Mouse (Mus musculus): ENCODE measurements at regions not wholly inside any gene's neighbourhood (a gene's known extent, or its start where the extent isn't known, plus 50 kb on each side); places are given as distances from the start of the nearest gene placed in this dataset.

DNA sequence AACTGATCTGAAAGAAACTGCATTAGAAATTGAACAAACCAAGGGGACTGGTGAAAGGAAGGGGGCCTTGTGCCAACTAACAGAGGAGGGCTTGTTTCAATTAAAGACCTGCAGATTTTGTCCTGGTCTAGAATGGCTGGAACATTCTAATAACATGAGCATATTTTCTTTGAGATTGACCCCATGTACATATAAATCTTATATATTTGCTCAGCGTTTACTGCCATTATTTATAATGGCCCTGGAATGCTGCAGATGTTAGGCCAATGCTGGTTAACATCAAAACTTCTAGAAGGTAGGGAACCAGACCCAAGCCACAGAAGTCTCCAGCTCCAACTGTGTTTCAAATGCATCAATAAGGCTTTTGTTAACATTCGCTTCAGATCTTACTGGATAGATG is 326.4 kb downstream of the Tns1 start:
- no peak for DNase-seq

DNA sequence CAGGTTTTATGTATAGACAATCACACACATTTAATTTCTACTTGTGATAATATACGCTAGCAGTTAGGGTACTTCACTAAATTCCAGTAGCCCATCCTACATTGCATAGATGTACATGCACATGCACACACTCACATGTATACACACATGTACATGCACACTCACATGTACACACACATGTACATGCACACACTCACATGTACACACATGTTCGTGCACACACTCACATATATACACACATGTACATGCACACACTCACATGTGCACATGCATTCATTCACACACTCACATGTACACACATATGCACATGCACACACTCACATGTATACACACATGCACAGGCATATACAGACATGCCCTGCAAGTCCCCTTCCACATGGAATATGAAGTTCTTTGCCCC is 326.8 kb downstream of the Tns1 start:
- DNase-seq = no peak

DNA sequence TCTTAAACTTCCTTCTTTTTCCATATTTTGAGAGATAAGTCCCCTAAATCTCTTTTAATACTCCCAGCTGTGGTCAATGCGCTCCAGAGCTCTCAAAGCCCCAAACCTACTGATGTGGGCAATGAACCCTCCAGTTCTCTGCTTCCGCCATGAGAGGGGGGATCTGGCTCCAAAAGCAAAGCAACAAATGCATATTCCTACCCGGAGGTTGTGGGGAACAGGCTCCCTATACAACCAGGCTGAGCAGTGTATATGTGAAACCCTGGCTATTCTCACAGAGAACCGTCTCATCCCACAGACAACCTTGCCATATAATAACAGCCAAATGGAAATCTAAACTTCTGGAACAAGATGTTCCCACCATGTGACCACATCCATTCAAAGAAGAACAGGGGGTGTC is 330.4 kb downstream of the Tns1 start:
- DNase-seq = no peak

DNA sequence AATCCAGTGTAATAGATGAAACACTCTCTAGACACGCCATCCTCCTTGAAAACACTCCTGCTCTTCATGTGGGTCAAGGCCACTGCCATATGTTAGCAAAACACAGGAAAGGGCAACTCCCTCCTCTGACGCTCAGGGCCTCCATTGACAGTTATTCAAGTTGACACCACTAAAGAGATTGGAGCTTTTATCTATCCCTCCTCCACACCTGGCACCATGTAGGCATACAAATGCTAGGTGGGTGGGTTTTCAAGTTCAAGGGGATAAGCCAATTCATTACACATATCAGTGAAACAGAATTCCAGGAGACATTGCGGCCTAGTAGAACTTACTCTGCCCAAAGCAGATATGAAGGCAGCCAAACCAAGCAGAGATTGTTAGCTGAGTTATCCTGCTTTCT is 331.0 kb downstream of the Tns1 start:
- no peak for DNase-seq

DNA sequence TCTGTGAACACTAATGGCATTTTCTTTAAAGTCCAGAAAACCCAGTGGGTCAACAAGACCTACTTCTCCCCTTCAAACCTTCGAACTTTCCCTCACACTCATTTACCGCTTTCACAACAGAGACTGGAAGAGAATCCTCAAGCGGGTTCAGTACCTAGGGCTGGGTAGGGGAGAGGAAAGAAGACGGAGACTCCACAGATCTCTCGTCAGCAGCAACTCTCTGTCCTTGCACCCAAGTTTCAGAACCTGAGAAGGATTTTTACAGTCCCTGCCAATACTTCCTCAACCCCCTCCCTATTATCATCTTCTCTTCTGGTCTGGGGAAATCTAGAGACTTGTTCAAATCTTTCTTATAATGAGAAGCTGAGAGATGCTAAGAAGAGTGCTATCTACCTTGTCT is 331.9 kb downstream of the Tns1 start:
- no peak for DNase-seq

DNA sequence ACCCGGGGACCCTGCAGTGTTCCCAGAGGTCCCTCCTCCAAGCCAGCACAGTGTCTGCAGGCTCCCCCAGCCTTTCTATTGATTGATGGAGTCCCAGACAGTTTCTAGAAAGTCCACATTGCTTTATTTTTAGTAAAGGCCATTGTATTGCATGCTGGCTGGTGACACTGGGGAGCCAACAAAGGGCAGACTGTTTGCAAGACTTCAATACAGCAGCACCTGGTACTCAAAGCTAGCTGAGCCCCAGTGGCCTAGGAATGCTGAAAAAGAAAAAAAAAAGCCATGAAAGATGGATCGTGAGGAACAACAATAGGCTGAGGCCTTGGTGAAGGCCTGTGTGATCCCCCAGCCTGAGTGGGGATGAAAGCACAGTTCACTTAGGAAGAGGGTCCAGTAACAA is 336.6 kb downstream of the Tns1 start:
- DNase-seq = peak; percentile 30

DNA sequence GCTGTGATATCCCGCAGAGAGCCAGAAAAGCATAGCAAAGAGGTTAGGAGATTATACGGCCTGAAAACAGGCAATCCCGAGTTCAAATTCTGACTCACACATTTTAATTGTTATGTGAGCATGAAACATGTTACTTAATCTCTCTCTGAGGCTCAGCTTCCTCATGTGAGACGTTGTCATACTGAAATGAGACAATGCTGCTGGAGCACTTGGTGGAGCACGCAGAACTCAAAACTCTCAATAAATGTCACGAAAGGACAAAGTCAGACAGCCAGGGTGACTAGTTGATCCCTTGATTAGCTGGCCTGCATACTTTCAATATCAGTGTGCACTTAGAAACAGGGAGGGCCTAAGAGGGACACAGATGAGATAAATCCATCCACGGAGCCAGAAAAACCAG is 337.0 kb downstream of the Tns1 start:
- DNase-seq = no peak

DNA sequence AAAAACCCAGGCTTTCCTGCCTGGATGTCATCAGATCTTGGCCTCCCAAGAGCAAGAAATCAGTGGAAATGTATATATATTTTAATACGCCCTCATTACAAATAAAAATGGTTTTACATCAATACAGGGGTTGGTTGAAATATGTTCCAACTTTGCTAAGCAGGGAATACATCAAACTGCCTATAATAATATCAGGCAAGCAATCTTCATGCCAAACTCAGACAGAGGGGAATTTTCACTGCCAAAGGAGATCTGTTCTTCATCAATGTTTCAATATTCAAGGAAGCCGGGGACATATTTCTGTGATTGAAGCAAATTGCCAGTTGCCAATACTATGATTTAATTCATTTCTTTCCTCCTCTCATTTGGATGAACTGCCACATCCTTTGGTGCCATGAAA is 340.9 kb downstream of the Tns1 start:
- no peak for DNase-seq

DNA sequence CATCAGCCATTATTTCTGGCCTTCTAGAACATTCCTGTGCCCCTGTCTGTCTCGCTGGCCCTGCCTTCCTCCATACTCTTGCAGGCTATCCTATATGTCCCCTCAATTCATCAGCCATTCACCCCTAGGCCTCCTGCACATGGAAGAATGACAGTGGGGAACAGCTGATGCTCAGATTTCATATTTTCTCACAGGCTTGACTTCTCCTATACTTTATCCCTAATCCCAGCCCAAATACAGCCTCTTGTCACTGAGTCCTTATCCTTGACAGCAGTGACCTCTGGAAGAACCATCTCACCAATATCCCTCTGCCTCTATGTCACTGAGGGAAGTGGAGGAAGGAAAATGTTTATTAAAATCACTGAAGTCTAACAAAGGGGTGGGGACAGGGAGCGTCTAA is 341.4 kb downstream of the Tns1 start:
- DNase-seq = no peak

DNA sequence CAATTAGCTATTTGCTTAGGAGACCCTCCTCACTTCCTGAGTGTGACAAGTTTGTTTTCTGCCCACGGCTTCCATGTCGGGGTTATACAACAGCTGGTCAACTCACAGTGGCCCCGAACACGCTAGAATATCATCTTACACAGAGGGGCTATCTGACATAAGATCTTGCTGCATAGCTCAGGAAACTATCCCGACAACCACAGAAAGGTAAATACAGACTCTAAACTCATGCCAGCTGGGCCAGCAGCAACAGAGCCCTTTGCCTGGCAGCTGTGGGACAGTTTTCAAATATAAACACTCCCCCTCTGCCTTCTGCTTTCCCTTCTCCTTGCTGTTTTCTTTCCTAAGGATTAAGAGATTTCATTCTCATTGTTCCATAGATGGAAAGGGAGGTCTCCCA is 352.5 kb downstream of the Tns1 start:
- peak; percentile 51 for DNase-seq

DNA sequence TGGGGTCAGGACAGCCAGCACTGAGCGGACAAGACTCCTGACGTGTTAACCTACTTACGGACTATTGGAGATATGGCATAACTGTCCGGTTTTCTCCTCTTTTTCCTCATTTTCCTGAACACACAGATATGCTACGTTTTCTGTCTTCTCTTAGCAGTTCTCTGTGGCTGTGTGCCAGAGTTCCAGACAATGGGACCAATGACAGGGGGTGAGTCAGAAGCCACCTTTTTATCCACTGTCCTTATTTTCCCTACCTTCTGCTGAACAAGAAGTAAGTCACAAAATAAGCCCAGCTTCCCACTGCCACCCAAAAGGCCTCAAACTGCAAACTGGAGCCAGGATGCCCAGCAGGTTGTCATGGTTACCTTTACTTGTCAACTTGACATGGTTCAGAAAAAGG is 353.6 kb downstream of the Tns1 start:
- DNase-seq = no peak

DNA sequence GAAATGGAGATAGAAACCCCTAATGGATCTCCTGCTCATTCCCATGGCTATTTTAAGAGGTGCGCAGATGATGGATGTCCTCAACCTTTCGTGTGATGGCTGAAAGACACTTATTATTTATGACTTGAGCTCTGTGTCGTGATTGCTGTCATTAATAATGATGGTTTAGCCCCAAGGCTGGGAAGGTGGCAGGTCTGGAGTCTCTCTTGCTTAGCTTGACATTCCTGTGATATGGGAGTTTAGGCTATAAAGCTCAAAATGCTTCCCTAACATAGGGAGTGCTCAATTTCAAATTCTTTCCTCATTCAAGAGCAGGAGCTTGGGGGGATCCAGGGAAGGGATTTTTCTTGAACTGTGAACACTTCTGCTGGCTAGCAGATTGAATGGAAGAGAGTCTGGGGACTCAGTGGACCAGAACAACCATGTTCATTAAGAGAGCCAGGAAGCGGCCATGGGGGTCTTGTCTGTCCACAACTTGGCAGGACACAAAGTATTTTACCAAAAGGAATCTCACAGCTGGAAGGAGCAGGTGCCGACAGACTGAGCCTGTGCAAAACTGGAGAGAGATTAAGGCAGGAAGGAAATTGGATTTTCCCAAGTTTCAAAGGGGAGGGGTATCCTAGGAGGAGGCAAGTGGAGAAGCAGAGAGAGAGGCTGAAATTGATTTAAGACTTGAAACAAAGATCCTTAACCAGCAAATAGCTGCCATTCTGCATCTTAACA is 359.5 kb downstream of the Tns1 start:
- peak; percentile 31 for DNase-seq

DNA sequence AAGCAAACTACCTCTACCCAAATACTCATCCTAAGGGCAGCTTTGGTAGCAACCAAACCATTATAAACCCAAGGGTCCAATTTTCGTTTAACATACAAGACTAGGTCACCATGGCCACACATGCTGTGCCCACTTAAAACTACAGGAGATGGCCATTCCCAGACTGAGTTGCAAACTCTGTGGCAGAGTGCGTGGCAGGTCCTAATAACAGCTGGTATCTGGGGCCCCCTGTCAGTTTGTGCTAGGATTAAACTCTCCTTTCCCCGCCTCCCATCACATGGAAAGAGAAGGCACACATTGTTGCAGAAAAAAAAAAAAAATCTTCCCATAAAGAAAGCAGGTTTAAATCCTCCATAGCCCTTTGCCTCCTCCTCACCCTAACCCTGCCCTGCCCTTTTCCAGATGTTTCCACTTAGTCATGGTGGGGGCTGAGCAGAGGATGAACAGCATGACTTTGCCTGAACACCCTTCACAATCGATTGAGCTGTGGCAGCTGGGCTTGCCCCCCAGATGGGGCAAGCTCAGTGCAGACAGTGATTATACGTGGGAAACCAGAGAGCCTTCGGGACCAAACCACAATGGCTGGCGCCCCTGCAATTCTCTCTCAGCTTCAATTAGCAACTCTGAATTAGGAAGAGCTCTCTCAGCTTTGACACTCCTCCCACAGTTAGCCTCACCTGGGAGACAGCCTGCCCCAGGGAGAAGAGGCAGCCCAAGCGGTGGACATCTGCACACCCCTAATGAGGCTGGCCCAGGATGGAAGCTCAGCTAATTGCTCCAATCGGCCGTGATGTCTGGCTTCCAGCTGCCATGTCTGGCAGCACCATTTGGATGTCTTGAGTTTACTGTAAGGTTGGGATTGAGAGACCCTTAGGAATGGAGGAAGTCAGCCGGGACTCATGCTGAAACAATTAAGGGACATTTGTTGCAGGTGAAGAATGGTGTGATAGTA is 365.9 kb downstream of the Tns1 start:
- DNase-seq = peak; percentile 81

DNA sequence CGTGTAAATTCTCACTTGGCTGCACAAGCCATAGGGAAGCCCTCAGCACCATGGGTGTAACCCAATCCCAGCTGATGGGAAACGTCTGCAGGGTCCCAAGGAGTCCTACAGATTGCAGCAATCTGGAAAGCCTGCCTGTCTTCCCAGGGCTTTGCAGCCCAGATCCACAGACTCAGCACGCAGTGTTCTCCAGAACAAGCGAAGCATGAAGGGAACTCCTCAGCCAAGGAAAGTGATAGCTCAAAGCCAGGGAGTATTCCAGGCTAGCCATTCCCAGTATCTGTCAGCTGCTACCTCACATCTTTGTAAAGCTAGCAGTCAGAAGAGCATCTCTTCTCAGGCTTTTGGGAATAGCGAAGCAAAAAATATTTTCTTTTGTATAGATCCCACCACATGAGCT is 368.5 kb downstream of the Tns1 start:
- DNase-seq = no peak

DNA sequence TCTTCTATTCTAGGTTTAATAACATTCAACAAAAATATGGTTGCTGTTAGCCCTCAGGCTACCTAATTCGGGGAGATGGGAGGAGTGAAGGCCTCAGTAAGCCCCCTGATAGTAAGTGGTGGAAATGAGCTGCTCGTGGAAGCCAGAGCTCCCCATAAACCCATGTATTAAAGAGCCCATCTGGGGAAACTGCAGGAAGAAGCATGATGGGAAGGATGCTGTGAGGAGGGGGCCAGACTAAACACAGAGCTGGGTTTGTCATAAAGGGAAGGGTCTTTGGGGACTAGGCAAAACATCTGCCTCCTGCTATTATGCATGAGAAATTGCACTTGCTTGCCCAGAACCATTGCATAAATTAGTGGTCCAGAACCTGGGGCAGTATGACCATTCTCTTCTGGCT is 369.3 kb downstream of the Tns1 start:
- DNase-seq = no peak

DNA sequence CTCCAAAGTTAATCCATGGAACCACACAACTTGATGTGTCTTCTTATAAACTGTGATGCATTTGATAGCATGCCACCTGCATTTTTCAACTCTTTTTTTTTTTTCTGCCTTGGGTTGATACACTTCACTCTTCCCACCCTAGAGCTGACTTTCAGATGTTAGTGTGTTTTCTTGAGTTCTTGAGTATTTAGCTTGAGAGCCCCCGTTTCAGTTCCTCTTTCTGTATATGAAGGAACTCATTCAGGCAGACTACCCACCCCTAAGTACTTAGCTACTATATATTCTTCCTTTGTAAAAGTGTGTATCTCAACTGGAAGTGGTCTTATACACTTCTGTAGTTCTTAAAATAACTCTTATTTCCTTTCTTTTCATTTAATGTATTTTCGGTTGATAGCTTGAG is 371.1 kb downstream of the Tns1 start:
- no peak for DNase-seq

DNA sequence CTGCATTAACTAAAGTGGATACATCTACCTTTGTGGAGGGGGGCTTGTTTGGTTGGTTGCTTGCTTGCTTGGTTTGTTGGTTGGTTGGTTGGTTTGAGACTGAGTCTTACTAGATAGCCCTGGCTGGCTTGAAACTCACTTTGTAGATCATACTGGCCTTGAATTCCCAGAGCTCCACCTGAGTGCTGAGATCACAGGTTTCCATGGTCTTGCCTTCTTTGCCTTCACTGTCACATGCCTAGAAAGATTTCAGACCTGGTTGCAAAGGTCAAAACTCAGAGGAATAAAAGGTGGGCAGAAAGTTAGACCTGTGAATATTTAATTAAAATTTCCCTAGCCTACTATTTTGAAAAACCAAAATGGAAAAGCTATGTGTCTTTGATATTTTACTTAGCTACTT is 375.5 kb downstream of the Tns1 start:
- no peak for DNase-seq

DNA sequence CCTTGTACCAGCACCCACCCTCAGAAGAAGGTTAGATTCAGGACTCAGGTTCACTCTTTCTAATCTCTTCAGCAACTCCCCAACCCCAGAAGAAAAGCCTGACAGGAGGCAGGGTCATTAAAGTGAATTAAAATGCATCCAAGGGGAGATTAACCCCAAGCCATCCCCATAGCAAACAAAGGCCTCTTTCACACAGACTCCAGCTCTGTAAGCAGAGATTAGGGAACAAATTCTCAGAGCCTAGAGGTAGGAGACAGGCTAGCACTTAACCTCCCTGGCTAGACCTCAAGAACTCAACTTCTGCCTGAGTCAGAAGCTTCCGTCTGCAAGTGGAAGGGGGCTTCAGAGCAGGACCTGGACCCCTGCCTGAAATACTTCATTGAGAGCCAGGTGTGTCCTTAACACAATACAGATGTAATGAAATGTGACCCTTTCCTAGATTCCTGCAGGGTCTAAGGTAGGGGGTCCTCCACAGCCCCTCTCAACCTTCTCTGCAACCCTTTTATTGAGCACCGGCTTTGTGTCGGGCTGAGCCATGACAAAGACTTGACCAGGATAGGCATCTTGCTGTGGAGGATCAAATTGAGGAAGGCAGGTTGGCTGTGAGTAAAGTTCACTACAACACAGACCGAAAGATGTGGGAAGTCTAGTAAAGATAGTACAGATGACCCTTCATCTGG is 379.6 kb downstream of the Tns1 start:
- peak; percentile 31 for DNase-seq

DNA sequence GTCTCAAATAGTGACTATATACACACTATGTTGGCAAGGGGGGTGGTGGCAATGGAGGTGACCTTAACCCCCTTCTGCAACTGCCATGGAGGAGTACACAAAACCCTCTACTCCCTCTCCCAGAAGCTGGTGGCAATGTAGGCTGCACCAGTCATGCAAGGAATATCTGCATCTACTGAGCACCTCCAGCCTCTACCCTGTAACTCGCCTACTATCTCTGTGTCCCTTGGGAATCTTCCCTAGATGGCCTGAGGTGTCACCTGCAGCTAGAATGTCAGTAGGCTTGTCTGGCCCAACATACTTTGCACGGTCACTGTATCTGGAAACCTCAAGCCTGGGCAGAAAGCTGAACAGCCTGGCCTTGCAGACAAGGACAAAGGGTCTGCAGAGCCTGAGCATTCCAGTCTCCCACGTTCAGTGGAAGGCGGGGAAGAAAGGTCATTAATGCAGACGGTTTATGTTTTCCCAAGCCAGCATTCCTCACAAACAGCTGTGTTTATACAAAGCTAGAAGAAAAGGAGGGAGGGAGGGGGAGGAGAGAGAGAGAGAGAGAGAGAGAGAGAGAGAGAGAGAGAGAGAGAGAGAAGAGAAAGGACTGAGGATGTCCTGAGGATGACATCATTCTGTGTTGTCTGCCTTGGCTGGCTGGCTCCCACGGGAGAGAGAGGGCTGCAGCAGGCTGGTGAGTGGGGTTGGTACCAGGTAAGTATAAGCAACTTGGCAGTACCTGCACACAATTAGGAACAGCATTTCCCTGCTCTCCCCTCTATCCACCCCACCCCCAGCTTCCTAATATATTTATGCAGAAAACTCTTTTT is 380.3 kb downstream of the Tns1 start:
- peak; percentile 61 for DNase-seq

DNA sequence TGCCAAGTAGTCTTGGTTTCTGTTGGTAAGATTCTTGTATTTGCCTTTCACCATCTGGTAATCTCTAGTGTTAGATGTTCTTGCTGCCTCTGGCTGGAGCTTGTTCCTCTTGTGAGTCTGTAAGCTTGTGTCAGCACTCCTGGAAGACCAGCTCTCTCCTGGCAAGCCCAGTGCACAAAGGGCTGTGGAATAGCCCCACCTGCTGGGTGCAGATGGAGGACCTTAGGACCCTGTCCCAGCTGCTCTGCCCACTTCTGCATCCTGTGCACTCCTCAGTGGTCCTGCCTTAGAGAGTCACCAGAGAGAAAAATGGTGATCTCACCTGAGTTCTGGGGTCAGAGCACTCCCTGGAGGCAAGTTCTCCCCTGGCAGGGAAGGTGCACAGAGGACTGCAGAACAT is 387.2 kb downstream of the Tns1 start:
- DNase-seq = peak; percentile 48

DNA sequence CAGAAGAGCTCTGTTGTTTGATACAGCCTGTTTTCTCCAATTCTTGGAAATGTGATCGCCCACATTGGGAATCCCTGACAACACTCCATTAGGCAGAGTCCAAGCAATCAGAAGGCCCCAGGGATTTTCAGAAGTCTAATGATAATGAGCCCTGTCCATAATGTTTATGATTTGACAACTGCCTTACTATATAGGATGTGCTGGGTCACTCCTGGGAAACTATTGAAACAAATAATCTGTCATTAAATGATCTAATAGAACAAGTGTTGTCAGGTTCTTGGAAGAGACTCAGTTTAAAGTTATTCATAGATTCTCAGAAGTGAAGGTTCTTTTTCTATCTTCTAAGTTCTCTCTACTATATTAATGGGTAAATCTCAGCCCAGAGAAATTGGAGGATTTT is 395.9 kb downstream of the Tns1 start:
- no peak for DNase-seq

DNA sequence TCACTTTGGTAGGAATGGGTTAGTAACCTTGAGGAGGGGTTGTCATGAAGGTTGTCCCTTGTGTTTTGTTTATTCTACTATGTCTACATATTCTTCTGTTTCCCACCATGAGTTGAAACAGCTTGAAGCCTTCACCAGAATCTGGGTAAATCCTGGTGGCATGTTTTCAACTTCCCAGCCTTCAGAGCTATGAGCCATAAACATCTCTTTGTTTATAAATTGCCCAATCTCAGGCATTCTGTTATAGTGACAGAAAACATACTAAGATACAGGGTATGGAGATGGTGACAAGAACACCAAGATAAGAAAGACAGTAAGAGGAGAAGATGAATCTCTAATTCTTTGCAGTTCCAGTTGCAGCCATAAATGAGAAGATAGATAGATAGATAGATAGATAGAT is 396.5 kb downstream of the Tns1 start:
- no peak for DNase-seq

DNA sequence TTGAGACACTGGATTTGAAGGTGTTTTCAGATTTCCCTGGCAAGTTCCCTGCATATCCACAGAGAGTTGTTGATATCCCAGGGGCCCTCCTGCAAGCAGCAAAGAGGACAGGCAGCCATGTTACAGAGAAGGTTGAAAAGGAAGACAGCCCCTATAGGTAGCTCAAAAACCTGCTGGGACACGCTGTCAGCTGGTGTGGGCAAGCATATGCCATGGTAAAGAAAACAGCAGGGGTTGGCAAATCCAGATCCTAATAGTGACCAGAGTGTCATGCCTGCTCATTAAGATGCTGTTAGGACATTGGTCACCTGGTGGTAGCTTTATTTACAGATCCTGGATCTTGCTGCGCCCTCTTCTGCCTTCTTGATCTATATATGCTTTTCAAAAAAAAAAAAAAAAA is 397.6 kb downstream of the Tns1 start:
- DNase-seq = no peak

All from embryo, embryonic 11 days (tissue).